In genomic region chr17:27071630-27072029, GRCm38 (mm10) we compare ENCODE assay signal across 8 mouse cellular contexts. TPM values are rescaled to one million over a fixed set of nuclear protein-coding genes. Genes with fewer than 3 reads are reported as not detected.
DNase-seq lines count a peak whose midpoint lies in the region; ATAC-seq and TF ChIP-seq lines count a peak whose summit lies in the region.

No protein-coding gene starts in this region.

- no peak for ATAC-seq in heart, embryonic 12.5 days (ENCODE audit: insufficient number of reproducible peaks, low FRiP score)

- no peak overlapping the region for H3K9ac ChIP-seq in heart, adult 2 months (ENCODE audit: low read depth, low read length)
- no peak overlapping the region for H3K9ac ChIP-seq in heart, embryonic 12.5 days

- no peak overlapping the region for H3K4me3 ChIP-seq in heart, adult 2 months
- H3K4me3 ChIP-seq in heart, embryonic 12.5 days = no peak overlapping the region
- H3K4me3 ChIP-seq in spleen, adult 2 months (ENCODE audit: extremely low read depth, insufficient read depth, insufficient read length) = no peak overlapping the region

- no peak for DNase-seq in heart, adult 2 months
- DNase-seq in spleen, adult 2 months (ENCODE audit: low read depth in 1 of 2, low spot score in 2 of 2) = peak in 1 of 2 experiments; percentile 47
- no peak for DNase-seq in spleen, adult 12 weeks (ENCODE audit: low spot score)
- peak; percentile 93 for DNase-seq in cerebellum, adult 9-11 months
- DNase-seq in retina, postnatal 1 day = peak; percentile 49
- no peak for DNase-seq in ovary, adult 18-20 months (ENCODE audit: low spot score)
- DNase-seq in urinary bladder, adult 2 months (ENCODE audit: low spot score) = no peak

- no peaks in the 10 kb centered on the region for H3K36me3 ChIP-seq in heart, adult 2 months (ENCODE audit: control insufficient read depth, insufficient read depth, low read length)
- H3K36me3 ChIP-seq in heart, embryonic 12.5 days = no peaks in the 10 kb centered on the region
- no peaks in the 10 kb centered on the region; the same call in 1 of the 2 replicates for H3K36me3 ChIP-seq in spleen, adult 2 months (ENCODE audit: control insufficient read depth, insufficient read depth, low read length)

- no peaks in the 10 kb centered on the region; the same call in 1 of the 2 replicates for H3K4me1 ChIP-seq in heart, adult 2 months (ENCODE audit: control insufficient read depth, insufficient read depth, low read length)
- peaks cover 25% of the 10 kb centered on the region for H3K4me1 ChIP-seq in heart, embryonic 12.5 days (replicated peaks)
- peaks cover 22% of the 10 kb centered on the region; the same call in 1 of the 2 replicates for H3K4me1 ChIP-seq in spleen, adult 2 months (ENCODE audit: control insufficient read depth, insufficient read depth, insufficient read length)

- intact Hi-C loops in heart, adult 2 months (cut with DNase I) = no loop called here

- WGBS in heart, adult 2 months = 54% methylated on average over 6 of the region's 6 CpGs
- WGBS in heart, embryonic 12.5 days = 49% methylated on average over 6 of the region's 6 CpGs
- 72% methylated on average over 6 of the region's 6 CpGs for WGBS in spleen, adult 2 months

- TF ChIP-seq POLR2A in heart, adult 2 months (IDR thresholded peaks at IDR 0.05; ENCODE audit: insufficient read depth, low read depth, low read length) = no peak
- no peak for TF ChIP-seq POLR2A in spleen, adult 2 months (IDR thresholded peaks at IDR 0.05; ENCODE audit: low read depth, low read length)

- H3K27ac ChIP-seq in heart, adult 2 months = no peak overlapping the region
- no peak overlapping the region for H3K27ac ChIP-seq in heart, embryonic 12.5 days (ENCODE audit: poor library complexity, severe bottlenecking)
- no peak overlapping the region for H3K27ac ChIP-seq in spleen, adult 2 months (ENCODE audit: insufficient read depth, low read length)

- H3K9me3 ChIP-seq in heart, embryonic 12.5 days (replicated peaks) = no peaks in the 10 kb centered on the region

- H3K4me2 ChIP-seq in heart, embryonic 12.5 days = no peak overlapping the region

- H3K79me2 ChIP-seq in heart, adult 2 months (replicated peaks; ENCODE audit: control insufficient read depth, insufficient read depth, low read length) = no peaks in the 10 kb centered on the region

- TF ChIP-seq CTCF in heart, adult 2 months (IDR thresholded peaks at IDR 0.05) = peak; percentile 73
- peak; percentile 42; the same call in 1 of the 2 replicates for TF ChIP-seq CTCF in spleen, adult 2 months (IDR thresholded peaks at IDR 0.05; ENCODE audit: extremely low read depth, insufficient read depth, insufficient read length, insufficient replicate concordance)

- no peak for TF ChIP-seq EP300 in heart, adult 2 months (IDR thresholded peaks at IDR 0.05; ENCODE audit: insufficient read depth, low read depth, low read length)

- H3K27me3 ChIP-seq in heart, adult 2 months (ENCODE audit: control insufficient read depth, insufficient read depth, low read length) = no peaks in the 10 kb centered on the region
- no peaks in the 10 kb centered on the region for H3K27me3 ChIP-seq in heart, embryonic 12.5 days (replicated peaks)
- no peaks in the 10 kb centered on the region for H3K27me3 ChIP-seq in spleen, adult 2 months (ENCODE audit: control insufficient read depth, insufficient read depth, low read length)

RNA-seq across cellular contexts. Expression of gene Itpr3, which starts 14.5 kb away (rescaled TPM):
- 1 to 10 TPM; 4.6 to 6.2 TPM for total RNA-seq in heart, adult 2 months (2021)
- 3.4 and 6.7 TPM in 2 replicates for polyA plus RNA-seq in heart, adult 2 months (2012; rRNA removed)
- 3.1 and 4.4 TPM in 2 replicates for polyA plus RNA-seq in heart, embryonic 12.5 days (2016; fragmentation: Nextera tagmentation; extraction: Ambion mirVana)
- polyA plus RNA-seq in spleen, adult 2 months (2012; rRNA removed) = 50.9 and 61.4 TPM in 2 replicates
- polyA plus RNA-seq in urinary bladder, adult 2 months (2012; rRNA removed) = 9.5 and 17.8 TPM in 2 replicates

RNA-seq across cellular contexts. Expression of gene Bak1, which starts 42.8 kb away (rescaled TPM):
- 10 to 100 TPM; 15.0 to 16.9 TPM for total RNA-seq in heart, adult 2 months (2021)
- 35.0 and 35.9 TPM in 2 replicates for polyA plus RNA-seq in heart, adult 2 months (2012; rRNA removed)
- polyA plus RNA-seq in heart, embryonic 12.5 days (2016; fragmentation: Nextera tagmentation; extraction: Ambion mirVana) = 4.3 and 5.8 TPM in 2 replicates
- 50.3 and 67.8 TPM in 2 replicates for polyA plus RNA-seq in spleen, adult 2 months (2012; rRNA removed)
- 34.8 and 36.8 TPM in 2 replicates for polyA plus RNA-seq in urinary bladder, adult 2 months (2012; rRNA removed)

Comparison
In these comparisons a context has a peak if more than half of its experiments do, and no peak if none do; other contexts are left out.
1. DNase-seq: peak in cerebellum, adult 9-11 months (single experiment) and retina, postnatal 1 day (single experiment); none in heart, adult 2 months (0 of 2), spleen, adult 12 weeks (single experiment), ovary, adult 18-20 months (single experiment) and urinary bladder, adult 2 months (single experiment).